Mouse (Mus musculus) embryonic facial prominence, embryonic 12.5 days (tissue): Measurements from ENCODE around the gene Cyp27b1. TPM values are rescaled to one million over a fixed set of nuclear protein-coding genes. Genes with fewer than 3 reads are reported as not detected.

Experiments
- ATAC-seq: fragments of 200-750 bp; cut with Nextera tagmentation; 2 replicates; pipeline ENCODE4 v1.8.0; 2017; ENCODE audit not compliant: insufficient number of reproducible peaks, insufficient read depth, low FRiP score, low TSS enrichment
- H3K27ac ChIP-seq: fragments of 300-500 bp; sonication (generic); 2 replicates; pipeline ENCODE4 v1.5.1; 2016; ENCODE audit warnings: mild to moderate bottlenecking
- H3K27me3 ChIP-seq: fragments of 300-500 bp; sonication (generic); 2 replicates; pipeline ENCODE4 v1.6.1; 2016; ENCODE audit warnings: mild to moderate bottlenecking, moderate library complexity
- H3K36me3 ChIP-seq: fragments of 300-500 bp; sonication (generic); 2 replicates; pipeline ENCODE4 v1.6.1; 2016; ENCODE audit warnings: mild to moderate bottlenecking
- H3K4me1 ChIP-seq: fragments of 300-500 bp; sonication (generic); 2 replicates; pipeline ENCODE4 v1.6.1; 2016
- H3K4me2 ChIP-seq: fragments of 300-500 bp; sonication (generic); replicated peaks from 2 replicates; pipeline ENCODE4 v1.6.1; 2016; ENCODE audit warnings: mild to moderate bottlenecking, moderate library complexity
- H3K4me3 ChIP-seq: fragments of 300-500 bp; sonication (generic); 2 replicates; pipeline ENCODE4 v1.5.1; 2016; ENCODE audit warnings: mild to moderate bottlenecking
- H3K9ac ChIP-seq: fragments of 300-500 bp; sonication (generic); 2 replicates; pipeline ENCODE4 v1.6.1; 2016; ENCODE audit warnings: mild to moderate bottlenecking, moderate library complexity
- H3K9me3 ChIP-seq: fragments of 300-500 bp; sonication (generic); 2 replicates; pipeline ENCODE4 v1.6.1; 2016; ENCODE audit warnings: mild to moderate bottlenecking, moderate library complexity
- WGBS: fragments of 180-500 bp; shearing (Covaris S2); methylation state at CpG from one replicate; pipeline ENCODE4 v1.1.7; 2016; 5-methylcytosine and 5-hydroxymethylcytosine counted together
- polyA plus RNA-seq: library from polyadenylated mRNA; unstranded; fragments of >200 nt; fragmentation: Nextera tagmentation; extraction: Ambion mirVana; gene quantifications from 2 replicates; pipeline ENCODE4 v1.2.1, GENCODE M21; 2016

Cyp27b1 gene
- polyA plus RNA-seq, result 0.09 and 0.10 TPM in 2 replicates

DNA sequence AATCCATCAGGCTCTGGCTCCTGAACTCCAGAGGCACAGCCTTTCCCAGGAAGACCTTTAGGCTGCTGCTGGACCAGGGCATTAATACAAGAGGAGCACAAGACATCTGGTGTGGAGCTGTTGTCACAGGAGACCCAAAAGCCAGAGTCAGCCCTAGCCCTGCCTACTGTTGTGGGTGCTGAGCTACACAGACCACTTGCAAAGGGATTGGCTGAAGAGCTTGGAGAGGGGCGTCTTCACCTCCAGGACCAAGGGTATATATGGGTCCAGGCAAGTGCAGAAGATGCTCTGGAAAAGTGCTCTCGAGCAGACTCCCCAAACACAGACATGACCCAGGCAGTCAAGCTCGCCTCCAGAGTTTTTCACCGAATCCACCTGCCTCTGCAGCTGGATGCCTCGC lies at the start of gene Cyp27b1:
Gene Cyp27b1 (plus strand): TSS at position 297 of the 400 bp plus-strand sequence.
- Histone ChIP-seq H3K9ac (no peak within 1 kb of the TSS), H3K36me3 (peaks cover 10% of the 10 kb centered on the region), H3K27me3 (peaks cover 53% of the 10 kb centered on the region), H3K27ac (no peak within 1 kb of the TSS), H3K4me1 (peaks cover 6% of the 10 kb centered on the region; the same call in 1 of the 2 replicates), H3K4me2 (peak within 1 kb of the TSS; percentile 1), H3K9me3 (no peaks in the 10 kb centered on the region), H3K4me3 (0 out of 2 replicates have a peak within 1 kb of the TSS, but pooled peaks have one; percentile 6)
- no peak for ATAC-seq
- 26% methylated on average over 5 of the region's 5 CpGs for WGBS

DNA sequence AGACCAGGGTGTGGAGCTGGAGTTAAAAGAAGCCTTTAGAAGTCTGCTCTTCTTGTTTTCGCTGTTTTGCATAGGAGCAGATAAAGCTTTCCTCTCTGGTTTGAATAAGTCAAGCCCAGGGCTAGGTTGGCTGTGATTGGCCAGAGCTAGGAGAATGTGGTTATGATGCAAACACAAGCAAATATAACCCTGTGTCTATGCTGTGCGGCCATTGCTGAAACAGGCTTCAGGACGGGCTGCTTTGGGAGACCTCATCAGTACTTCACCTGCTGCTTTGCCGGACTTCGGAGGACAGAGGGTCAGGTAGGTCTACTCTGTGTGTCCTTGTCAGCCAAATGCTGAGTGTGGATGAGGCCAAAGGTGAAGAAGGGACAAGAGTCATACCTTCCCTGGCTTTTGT lies 47.5 kb upstream of the Cyp27b1 start, which contains the start of gene Avil:
Gene Avil (plus strand): TSS at position 181 of the 400 bp plus-strand sequence.
- peaks cover 37% of the 10 kb centered on the region for H3K36me3 ChIP-seq
- no peak for ATAC-seq

DNA sequence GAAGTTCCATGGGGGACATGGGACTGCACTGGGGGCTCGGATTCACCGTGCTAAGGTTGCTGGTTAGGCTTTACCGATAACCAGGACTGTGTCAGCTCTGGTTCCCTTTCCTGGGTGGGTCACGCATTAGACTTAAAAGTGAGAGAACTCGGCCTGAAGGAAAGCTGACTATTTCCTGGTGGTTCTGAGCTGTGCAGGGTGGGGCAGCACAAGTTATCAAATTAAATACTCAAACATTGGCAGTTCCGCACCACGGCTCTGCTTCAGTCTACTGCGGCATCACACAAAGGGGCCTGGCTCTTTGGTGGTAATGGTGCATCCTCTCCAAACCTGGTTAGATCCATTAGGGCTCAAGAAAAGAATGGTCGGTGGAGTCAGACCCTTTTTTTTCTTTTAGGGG lies 46.8 kb upstream of the Cyp27b1 start:
- H3K9me3 ChIP-seq, result no peaks in the 10 kb centered on the region
- WGBS, result 83% methylated on average over 9 of the region's 9 CpGs
- H3K4me2 ChIP-seq, result no peak overlapping the region
- H3K4me3 ChIP-seq, result no peak overlapping the region
- H3K27me3 ChIP-seq, result no peaks in the 10 kb centered on the region
- no peak overlapping the region for H3K9ac ChIP-seq
- ATAC-seq, result no peak
- no peak overlapping the region for H3K27ac ChIP-seq
- H3K4me1 ChIP-seq, result no peaks in the 10 kb centered on the region; the same call in 1 of the 2 replicates
- peaks cover 30% of the 10 kb centered on the region for H3K36me3 ChIP-seq

More for the DNA sequence above, 47.5 kb upstream of the Cyp27b1 start, which contains the start of gene Avil:
- Histone ChIP-seq H3K27me3 (no peaks in the 10 kb centered on the region), H3K9ac (no peak within 1 kb of the TSS), H3K9me3 (no peaks in the 10 kb centered on the region), H3K4me1 (no peaks in the 10 kb centered on the region; the same call in 1 of the 2 replicates), H3K4me3 (no peak within 1 kb of the TSS), H3K27ac (0 out of 2 replicates have a peak within 1 kb of the TSS, but pooled peaks have one; percentile 51), H3K4me2 (no peak within 1 kb of the TSS)
- 83% methylated on average over 5 of the region's 5 CpGs for WGBS

DNA sequence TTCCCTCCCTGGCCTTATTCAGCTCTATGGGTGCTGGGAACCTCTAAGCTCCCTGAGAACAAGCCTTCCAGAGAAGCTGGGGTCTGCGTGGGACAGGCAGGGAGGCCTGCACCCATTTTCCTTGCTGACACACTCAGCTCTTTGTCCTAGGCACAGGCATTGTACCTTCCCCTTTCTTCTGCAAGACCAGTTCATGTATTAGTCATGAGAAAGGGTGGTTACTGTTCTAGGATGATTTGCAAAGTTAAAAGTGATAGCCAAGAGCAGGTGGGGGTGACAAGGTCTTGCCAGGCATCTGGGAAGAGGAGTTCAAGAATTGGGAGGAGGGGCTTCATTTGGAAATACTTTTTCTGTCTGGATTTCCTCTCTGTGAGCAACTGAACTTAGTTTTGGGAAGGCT lies 46.0 kb upstream of the Cyp27b1 start:
- no peak overlapping the region for H3K27ac ChIP-seq
- no peak overlapping the region for H3K9ac ChIP-seq
- peaks cover 30% of the 10 kb centered on the region for H3K36me3 ChIP-seq
- no peaks in the 10 kb centered on the region; the same call in 1 of the 2 replicates for H3K4me1 ChIP-seq
- no peak overlapping the region for H3K4me3 ChIP-seq
- 81% methylated on average over 1 of the region's 1 CpGs for WGBS
- no peaks in the 10 kb centered on the region for H3K9me3 ChIP-seq
- no peak for ATAC-seq
- H3K4me2 ChIP-seq, result no peak overlapping the region
- H3K27me3 ChIP-seq, result no peaks in the 10 kb centered on the region

DNA sequence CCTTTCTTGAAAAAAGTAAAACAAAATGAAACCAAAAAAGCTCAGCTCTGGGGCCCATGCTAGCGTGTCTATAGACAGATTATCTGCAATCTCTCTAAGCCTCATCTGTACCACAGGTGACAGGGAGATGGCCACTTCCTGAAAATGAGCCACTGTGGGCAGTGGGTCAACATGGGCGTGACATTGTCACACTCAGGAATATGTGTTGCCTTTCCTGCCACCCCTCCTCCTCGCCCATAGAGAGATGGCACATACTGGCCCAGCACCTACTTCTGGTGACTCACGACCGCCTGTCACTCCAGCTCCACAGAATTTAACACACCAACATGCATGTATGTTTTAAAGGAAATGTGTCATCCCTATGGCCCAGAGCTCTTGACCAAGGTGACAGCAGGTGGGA lies 45.3 kb upstream of the Cyp27b1 start:
- WGBS, result 91% methylated on average over 5 of the region's 5 CpGs
- Histone ChIP-seq H3K27me3 (no peaks in the 10 kb centered on the region), H3K27ac (no peak overlapping the region)

DNA sequence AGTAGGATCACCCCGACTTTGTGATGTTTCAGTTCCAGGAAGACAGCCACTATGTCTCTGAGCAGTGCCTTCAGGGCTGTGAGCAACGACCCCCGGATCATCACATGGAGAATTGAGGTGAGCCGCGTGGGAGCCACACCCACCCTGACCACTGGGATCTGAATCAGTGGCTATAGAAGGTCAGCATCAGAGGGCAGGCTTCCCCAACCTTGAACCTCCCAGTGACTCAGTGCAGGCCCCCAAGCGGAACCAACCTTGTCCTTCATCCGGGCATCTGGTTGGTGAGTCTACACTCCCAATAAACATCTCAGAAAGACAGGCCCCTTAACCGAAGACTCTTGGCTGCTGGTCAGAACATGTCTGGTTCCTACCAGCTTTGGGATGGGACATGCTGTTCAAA lies 44.7 kb upstream of the Cyp27b1 start:
- no peak overlapping the region for H3K27ac ChIP-seq
- peaks cover 17% of the 10 kb centered on the region for H3K36me3 ChIP-seq
- WGBS, result 86% methylated on average over 8 of the region's 8 CpGs
- ATAC-seq, result no peak
- no peak overlapping the region for H3K4me3 ChIP-seq
- H3K4me2 ChIP-seq, result no peak overlapping the region
- H3K4me1 ChIP-seq, result no peaks in the 10 kb centered on the region; the same call in 1 of the 2 replicates
- H3K9me3 ChIP-seq, result no peaks in the 10 kb centered on the region
- H3K9ac ChIP-seq, result no peak overlapping the region
- H3K27me3 ChIP-seq, result no peaks in the 10 kb centered on the region

More for the DNA sequence above, 45.3 kb upstream of the Cyp27b1 start:
- H3K36me3 ChIP-seq, result peaks cover 23% of the 10 kb centered on the region
- no peak overlapping the region for H3K4me2 ChIP-seq
- no peak overlapping the region for H3K9ac ChIP-seq
- ATAC-seq, result no peak
- no peak overlapping the region for H3K4me3 ChIP-seq
- H3K4me1 ChIP-seq, result no peaks in the 10 kb centered on the region; the same call in 1 of the 2 replicates
- no peaks in the 10 kb centered on the region for H3K9me3 ChIP-seq

DNA sequence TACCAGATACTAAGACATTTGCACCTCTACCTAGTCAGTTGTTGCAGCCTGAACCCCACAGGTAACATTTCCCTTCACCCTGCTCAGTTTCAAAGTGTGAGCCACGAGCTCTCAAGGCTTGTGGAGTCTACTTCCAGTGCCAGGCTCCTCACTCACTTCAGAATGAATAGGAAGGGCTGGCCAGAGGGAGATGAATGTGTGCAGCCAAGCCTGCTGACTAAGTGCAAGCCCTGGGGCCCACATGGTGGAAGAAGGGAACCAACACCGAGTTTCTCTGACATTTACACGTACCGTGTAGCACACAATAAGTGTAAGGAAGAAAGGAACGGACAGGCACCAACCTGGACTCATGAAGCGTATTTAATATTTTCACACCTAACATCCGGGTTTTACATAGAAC lies 44.2 kb upstream of the Cyp27b1 start:
- peaks cover 12% of the 10 kb centered on the region for H3K36me3 ChIP-seq
- H3K4me2 ChIP-seq, result no peak overlapping the region
- H3K9ac ChIP-seq, result no peak overlapping the region
- no peak overlapping the region for H3K27ac ChIP-seq
- WGBS, result 85% methylated on average over 7 of the region's 7 CpGs
- no peak for ATAC-seq
- H3K4me1 ChIP-seq, result no peaks in the 10 kb centered on the region; the same call in 1 of the 2 replicates
- no peak overlapping the region for H3K4me3 ChIP-seq
- H3K9me3 ChIP-seq, result no peaks in the 10 kb centered on the region
- H3K27me3 ChIP-seq, result no peaks in the 10 kb centered on the region

DNA sequence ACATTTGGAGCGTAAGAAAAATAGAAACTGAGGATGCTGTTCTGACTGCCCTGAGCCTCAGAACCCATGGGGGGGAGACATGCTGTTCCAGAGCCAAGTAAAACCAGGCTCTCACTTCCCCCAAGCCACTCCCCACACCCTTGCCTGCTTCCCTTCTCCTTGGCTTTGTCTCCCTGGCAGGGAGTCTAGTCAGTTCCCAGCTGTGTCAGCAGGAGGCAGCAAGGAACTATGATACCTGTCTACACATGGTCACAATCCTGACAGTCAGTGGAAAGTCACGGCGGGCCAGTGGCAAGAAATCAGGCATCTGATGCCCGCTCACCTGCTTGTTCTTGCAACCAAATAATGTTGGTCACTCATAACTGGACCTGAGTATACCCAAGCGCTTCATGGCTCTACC lies 31.6 kb upstream of the Cyp27b1 start:
- no peaks in the 10 kb centered on the region for H3K9me3 ChIP-seq
- no peaks in the 10 kb centered on the region for H3K27me3 ChIP-seq
- no peak overlapping the region for H3K4me3 ChIP-seq
- no peak for ATAC-seq
- H3K4me1 ChIP-seq, result no peaks in the 10 kb centered on the region; the same call in 1 of the 2 replicates
- no peaks in the 10 kb centered on the region for H3K36me3 ChIP-seq
- H3K27ac ChIP-seq, result no peak overlapping the region
- 56% methylated on average over 5 of the region's 5 CpGs for WGBS
- no peak overlapping the region for H3K4me2 ChIP-seq
- H3K9ac ChIP-seq, result no peak overlapping the region

DNA sequence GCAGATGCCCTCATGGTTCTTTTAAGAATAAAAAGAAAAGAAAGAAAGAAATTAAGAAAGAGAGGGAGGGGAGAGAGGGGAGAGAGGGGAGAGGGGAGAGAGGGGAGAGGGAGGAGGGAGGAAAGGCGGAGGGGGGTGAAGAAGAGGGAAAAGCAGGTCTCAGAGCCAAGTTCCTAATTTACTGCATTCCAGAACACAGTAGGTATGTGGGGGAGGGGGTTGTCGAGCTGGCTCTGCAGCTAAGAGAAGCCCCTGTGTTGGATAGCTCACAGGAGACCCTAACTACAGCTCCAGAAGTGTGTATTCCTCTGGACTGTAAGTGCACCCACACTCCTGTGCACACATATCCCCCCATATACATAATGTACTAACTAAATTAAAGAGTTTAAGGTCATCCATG lies 31.0 kb upstream of the Cyp27b1 start:
- no peaks in the 10 kb centered on the region; the same call in 1 of the 2 replicates for H3K4me1 ChIP-seq
- no peak overlapping the region for H3K27ac ChIP-seq
- no peak; the same call in 1 of the 2 replicates for ATAC-seq
- no peak overlapping the region for H3K4me3 ChIP-seq
- no peak overlapping the region for H3K4me2 ChIP-seq
- no peaks in the 10 kb centered on the region for H3K27me3 ChIP-seq
- peaks cover 4% of the 10 kb centered on the region; the same call in 1 of the 2 replicates for H3K36me3 ChIP-seq
- no peaks in the 10 kb centered on the region for H3K9me3 ChIP-seq
- WGBS, result 7% methylated on average over 2 of the region's 2 CpGs
- no peak overlapping the region for H3K9ac ChIP-seq

DNA sequence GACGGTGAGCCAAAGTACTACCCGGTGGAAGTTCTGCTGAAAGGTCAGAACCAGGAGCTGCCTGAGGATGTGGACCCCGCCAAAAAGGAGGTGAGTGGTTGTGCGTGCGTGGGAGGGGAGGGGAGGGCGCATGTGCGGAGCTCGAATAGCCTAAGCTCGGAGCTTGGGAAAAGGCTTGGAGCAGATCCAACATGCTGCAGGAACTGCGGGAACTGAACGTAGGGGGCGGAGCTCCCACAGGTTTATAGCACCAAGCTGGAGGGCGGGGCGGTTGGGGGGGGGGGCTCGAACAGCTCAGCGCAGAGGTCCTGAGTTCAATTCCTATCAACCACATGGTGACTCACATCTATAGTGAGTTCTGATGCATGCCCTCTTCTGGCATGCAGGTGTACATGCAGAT lies 29.6 kb upstream of the Cyp27b1 start:
- Histone ChIP-seq H3K27ac (no peak overlapping the region), H3K4me2 (no peak overlapping the region), H3K4me1 (no peaks in the 10 kb centered on the region; the same call in 1 of the 2 replicates), H3K9me3 (no peaks in the 10 kb centered on the region), H3K9ac (no peak overlapping the region), H3K4me3 (no peak overlapping the region), H3K27me3 (no peaks in the 10 kb centered on the region), H3K36me3 (peaks cover 14% of the 10 kb centered on the region)
- 79% methylated on average over 16 of the region's 16 CpGs for WGBS
- no peak for ATAC-seq

DNA sequence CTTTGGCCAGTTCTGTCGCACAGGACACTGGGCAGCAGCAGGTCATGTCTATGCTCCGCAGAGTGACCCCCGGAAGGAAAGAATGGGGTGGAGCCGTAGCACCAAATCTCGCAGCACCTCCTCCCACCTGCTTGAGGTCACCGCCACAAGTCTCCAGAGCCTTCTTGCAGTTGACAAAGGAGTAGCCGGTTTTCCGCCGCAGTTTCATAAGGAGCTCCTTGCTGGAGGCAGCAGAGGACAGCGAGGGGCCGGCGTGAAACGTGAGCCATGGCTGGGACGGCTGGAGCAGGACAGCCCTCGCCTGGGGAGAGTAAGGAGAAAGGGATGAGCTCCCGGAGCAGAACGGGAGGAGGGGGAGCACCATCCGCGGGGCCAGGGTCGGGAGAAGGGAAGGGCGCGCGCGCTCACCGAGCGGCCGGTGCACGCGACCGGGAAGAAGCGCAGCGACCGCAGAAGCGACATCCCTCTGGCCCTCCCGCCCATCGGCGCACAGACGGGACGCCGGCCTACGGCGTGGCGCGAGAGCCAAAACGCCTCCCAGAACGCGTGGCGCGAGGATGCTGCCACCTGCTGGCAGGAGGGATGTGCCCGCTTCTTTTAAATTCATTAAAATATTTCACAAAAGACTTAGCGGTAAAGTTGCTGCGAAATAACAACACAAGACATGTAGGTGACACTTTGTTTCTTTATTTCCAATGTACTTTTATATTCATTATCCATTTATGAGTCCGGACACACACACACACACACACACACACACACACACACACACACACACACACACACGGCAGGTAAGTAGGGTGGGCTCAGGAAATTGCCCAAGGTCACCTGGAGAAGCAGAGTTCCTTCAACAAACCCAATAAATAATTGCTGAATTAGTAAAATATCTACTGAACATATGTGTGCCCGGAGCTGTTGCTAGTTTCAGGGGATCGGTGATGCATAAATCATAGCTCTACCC lies 17.4 kb upstream of the Cyp27b1 start, which contains the start of gene Tsfm:
Gene Tsfm (minus strand): TSS at position 505 of the 961 bp plus-strand sequence.
- H3K4me1 ChIP-seq, result 0 out of 2 replicates have a peak, but pooled peaks cover 10% of the 10 kb centered on the region
- peaks cover 37% of the 10 kb centered on the region for H3K36me3 ChIP-seq
- peak; percentile 80 for ATAC-seq
- peak within 1 kb of the TSS; percentile 81 for H3K4me2 ChIP-seq
- H3K4me3 ChIP-seq, result peak within 1 kb of the TSS; percentile 82
- H3K9ac ChIP-seq, result peak within 1 kb of the TSS; percentile 89
- WGBS, result 6% methylated on average over 56 of the region's 56 CpGs
- H3K27ac ChIP-seq, result peak within 1 kb of the TSS; percentile 76
- H3K9me3 ChIP-seq, result no peaks in the 10 kb centered on the region
- H3K27me3 ChIP-seq, result no peaks in the 10 kb centered on the region
